9 mouse cellular contexts compared by ENCODE assay signal in genomic region chr12:3843371-3843861, GRCm38 (mm10). TPM values are rescaled to one million over a fixed set of nuclear protein-coding genes. Genes with fewer than 3 reads are reported as not detected.
DNase-seq lines count a peak whose midpoint lies in the region; ATAC-seq lines count a peak whose summit lies in the region.
"Had no signal": no experiment of that assay in that cellular context is flagged by ENCODE, and none has a peak within 500 bp of the region (broad histone marks: within the 10 kb centered on the region; RNA-seq: fewer than 3 reads in every experiment).

No protein-coding gene starts in this region.

- no peak overlapping the region for H3K4me3 ChIP-seq in embryonic facial prominence, embryonic 11.5 days (ENCODE audit: low read depth, low read length)
- no peak overlapping the region for H3K4me3 ChIP-seq in midbrain, embryonic 12.5 days

- no peaks in the 10 kb centered on the region; the same call in 1 of the 2 replicates for H3K36me3 ChIP-seq in embryonic facial prominence, embryonic 11.5 days (replicated peaks; ENCODE audit: control insufficient read depth, insufficient read depth, low read depth, low read length)
- peaks cover 14% of the 10 kb centered on the region; the same call in 1 of the 2 replicates for H3K36me3 ChIP-seq in midbrain, embryonic 12.5 days

- H3K4me1 ChIP-seq in embryonic facial prominence, embryonic 11.5 days (ENCODE audit: control insufficient read depth, insufficient read depth, low read length): peaks cover 6% of the 10 kb centered on the region
- H3K4me1 ChIP-seq in midbrain, embryonic 12.5 days: peaks cover 19% of the 10 kb centered on the region

- peak; percentile 85 for ATAC-seq in embryonic facial prominence, embryonic 11.5 days (replicated peaks; ENCODE audit: insufficient number of reproducible peaks, low FRiP score, low TSS enrichment, low read depth)
- peak; percentile 72 for ATAC-seq in midbrain, embryonic 12.5 days (ENCODE audit: low FRiP score, low read depth)
- ATAC-seq in erythroblast, adult 5-6 weeks (replicated peaks; ENCODE audit: low FRiP score, poor library complexity, severe bottlenecking): no peak

- H3K4me2 ChIP-seq in embryonic facial prominence, embryonic 11.5 days (ENCODE audit: low read depth, low read length): 0 out of 2 replicates have a peak overlapping the region, but pooled peaks have one; percentile 10
- no peak overlapping the region for H3K4me2 ChIP-seq in midbrain, embryonic 12.5 days (replicated peaks)

- H3K27me3 ChIP-seq in embryonic facial prominence, embryonic 11.5 days (ENCODE audit: control insufficient read depth, insufficient read depth, low read length): no peaks in the 10 kb centered on the region
- H3K27me3 ChIP-seq in midbrain, embryonic 12.5 days: no peaks in the 10 kb centered on the region

- no peaks in the 10 kb centered on the region for H3K9me3 ChIP-seq in embryonic facial prominence, embryonic 11.5 days (replicated peaks; ENCODE audit: control insufficient read depth, low read length)
- no peaks in the 10 kb centered on the region for H3K9me3 ChIP-seq in midbrain, embryonic 12.5 days

- DNase-seq in gastrocnemius, postnatal 10 days: peak; percentile 30
- no peak for DNase-seq in gastrocnemius, adult 8-10 months (ENCODE audit: low spot score in 2 of 2)
- peak; percentile 78 for DNase-seq in embryonic facial prominence, embryonic 11.5 days (ENCODE audit: low spot score)
- peak; percentile 62 for DNase-seq in heart, postnatal 4 days
- DNase-seq in adrenal gland, postnatal 14 days: no peak
- no peak for DNase-seq in adrenal gland, postnatal 4 days (ENCODE audit: low spot score in 2 of 2)
- DNase-seq: thymus, adult 2 months had no signal

- H3K27ac ChIP-seq in embryonic facial prominence, embryonic 11.5 days (replicated peaks; ENCODE audit: low read depth, low read length): peak overlapping the region; percentile 79
- peak overlapping the region; percentile 39; the same call in 1 of the 2 replicates for H3K27ac ChIP-seq in midbrain, embryonic 12.5 days (replicated peaks)

- 10% methylated on average over 7 of the region's 7 CpGs for WGBS in embryonic facial prominence, embryonic 11.5 days
- 17% methylated on average over 7 of the region's 7 CpGs for WGBS in midbrain, embryonic 12.5 days

- no peak overlapping the region for H3K9ac ChIP-seq in embryonic facial prominence, embryonic 11.5 days (replicated peaks; ENCODE audit: low read length)
- peak overlapping the region; percentile 25; the same call in 1 of the 2 replicates for H3K9ac ChIP-seq in midbrain, embryonic 12.5 days (replicated peaks)

RNA-seq across cellular contexts. Expression of gene Dnmt3a, which starts 37.6 kb away (rescaled TPM):
- total RNA-seq in gastrocnemius, postnatal 10 days (2021): 100 to 1,000 TPM; 154 to 172 TPM
- total RNA-seq in gastrocnemius, adult 8-10 months (2022): 10 to 100 TPM; 43.3 to 60.4 (median 52.8) TPM
- polyA plus RNA-seq in embryonic facial prominence, embryonic 11.5 days (2014; fragmentation: Nextera tagmentation; extraction: Ambion mirVana): 69.5 and 80.9 TPM in 2 replicates
- total RNA-seq in heart, postnatal 4 days (2021): 100 to 1,000 TPM; 118 TPM
- 137 and 143 TPM in 2 replicates for polyA plus RNA-seq in midbrain, embryonic 12.5 days (2016; fragmentation: Nextera tagmentation; extraction: Ambion mirVana)
- total RNA-seq in erythroblast, adult 5-6 weeks (2015; ENCODE audit: low replicate concordance): 5.4 and 8.6 TPM in 2 replicates
- 2.9 and 5.3 TPM in 2 replicates for total RNA-seq in erythroblast, adult 5-6 weeks (2017; ENCODE audit: low replicate concordance)
- 95.6 and 106 TPM in 2 replicates for total RNA-seq in adrenal gland, postnatal 14 days (2021)
- 100 to 1,000 TPM; 124 to 136 TPM for total RNA-seq in adrenal gland, postnatal 4 days (2021)

Comparison
In these comparisons a context has a peak if more than half of its experiments do, and no peak if none do; other contexts are left out.
1. DNase-seq: peak in gastrocnemius, postnatal 10 days (single experiment), embryonic facial prominence, embryonic 11.5 days (single experiment) and heart, postnatal 4 days (single experiment); none in gastrocnemius, adult 8-10 months (0 of 2), adrenal gland, postnatal 14 days (single experiment) and adrenal gland, postnatal 4 days (0 of 2).
2. RNA of gene Dnmt3a, which starts 37.6 kb away (total RNA-seq): 154 to 172 TPM in gastrocnemius, postnatal 10 days, 124 to 136 TPM in adrenal gland, postnatal 4 days, 118 TPM in heart, postnatal 4 days, 95.6 to 106 TPM in adrenal gland, postnatal 14 days and 43.3 to 60.4 TPM in gastrocnemius, adult 8-10 months; 2.9 to 8.6 TPM in erythroblast, adult 5-6 weeks; every median in the first group is over 4 times any median in the second.